Mouse (Mus musculus) spleen, adult 18-20 months (tissue): ENCODE results near the gene Dcdc2a.

ENCODE experiments used
- DNase-seq, 2 experiments: peaks; one replicate each; pipeline ENCODE4 v3.0.0; 2022; ENCODE audit warnings: mixed read lengths in 2 of 2

Dcdc2a gene

DNA sequence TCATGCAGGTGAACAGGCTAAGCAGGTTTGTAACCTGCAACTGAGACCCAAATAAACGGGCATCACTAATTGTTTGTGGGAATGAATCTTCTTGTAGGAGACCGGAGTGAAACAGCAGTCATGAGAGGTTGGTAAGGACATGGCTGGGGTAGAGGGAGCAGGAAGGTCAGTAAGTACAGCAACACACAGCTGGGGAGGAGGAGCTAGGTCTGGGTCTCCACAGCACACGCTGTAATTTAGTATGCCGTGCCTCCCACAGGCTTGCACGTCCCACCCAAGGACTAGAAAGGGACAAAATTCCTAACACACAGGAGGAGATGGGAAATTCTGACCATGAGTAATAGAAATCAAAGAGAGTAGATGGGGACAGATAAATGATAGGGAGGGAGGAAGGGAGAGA, 42.8 kb downstream of the Dcdc2a start:
- no peak for DNase-seq

DNA sequence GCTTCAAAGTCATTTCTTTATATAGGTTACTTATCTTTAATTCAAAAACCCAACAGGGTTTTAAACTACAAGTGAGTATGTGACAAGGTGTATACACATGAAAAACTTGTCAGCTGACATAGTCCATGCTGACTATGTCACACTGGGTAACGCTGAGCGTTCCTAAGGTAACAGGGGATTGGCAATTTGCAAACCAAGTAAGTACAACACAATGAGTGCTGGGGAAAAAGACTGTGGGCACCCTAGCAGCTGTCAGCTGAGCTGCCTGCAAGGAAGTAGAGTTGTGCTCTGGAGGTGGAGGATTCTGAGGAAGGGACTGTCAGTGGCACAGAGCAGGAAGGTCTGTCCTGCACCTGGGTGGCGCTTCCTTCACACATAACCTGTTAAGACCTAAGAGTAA, 43.7 kb downstream of the Dcdc2a start:
- no peak for DNase-seq

DNA sequence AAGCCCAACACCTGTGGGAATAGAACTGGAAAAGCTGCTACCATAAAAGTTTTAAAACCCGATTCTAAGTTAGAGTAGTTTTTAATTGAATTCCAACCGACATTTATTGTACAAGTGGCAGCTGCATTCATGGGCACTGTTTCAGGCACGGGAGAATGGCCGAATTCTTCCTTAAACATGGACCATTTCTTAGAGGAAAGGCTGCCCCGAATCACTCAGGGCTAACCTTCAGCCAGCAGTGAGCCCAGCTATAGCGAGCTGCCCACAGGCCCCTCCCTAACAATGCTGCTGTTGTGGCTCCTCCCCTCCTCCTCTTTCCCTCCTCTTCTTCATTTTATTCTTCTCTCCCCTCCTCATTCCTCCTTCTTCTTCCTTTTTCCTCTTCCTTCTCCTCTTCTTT, 44.8 kb downstream of the Dcdc2a start:
- no peak for DNase-seq

DNA sequence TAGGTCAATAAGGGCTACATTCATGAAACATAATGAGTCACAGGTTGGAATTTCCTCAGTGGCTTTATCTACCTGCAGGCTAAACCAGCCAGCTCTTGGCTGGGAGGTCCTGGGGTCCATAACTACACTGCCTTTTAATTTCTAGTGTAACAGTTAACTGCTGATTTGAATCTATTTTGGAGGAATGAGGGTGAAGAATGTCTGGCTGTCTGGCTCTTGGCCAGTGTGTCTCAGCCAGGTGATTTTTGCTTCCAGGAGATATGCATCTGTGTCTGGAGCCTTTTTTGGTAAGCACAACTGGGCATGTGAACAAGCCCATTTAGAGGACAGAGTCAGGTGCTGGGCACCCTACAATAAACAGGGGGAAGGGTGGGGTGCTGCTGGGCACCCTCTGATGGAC, 49.9 kb downstream of the Dcdc2a start:
- no peak for DNase-seq

DNA sequence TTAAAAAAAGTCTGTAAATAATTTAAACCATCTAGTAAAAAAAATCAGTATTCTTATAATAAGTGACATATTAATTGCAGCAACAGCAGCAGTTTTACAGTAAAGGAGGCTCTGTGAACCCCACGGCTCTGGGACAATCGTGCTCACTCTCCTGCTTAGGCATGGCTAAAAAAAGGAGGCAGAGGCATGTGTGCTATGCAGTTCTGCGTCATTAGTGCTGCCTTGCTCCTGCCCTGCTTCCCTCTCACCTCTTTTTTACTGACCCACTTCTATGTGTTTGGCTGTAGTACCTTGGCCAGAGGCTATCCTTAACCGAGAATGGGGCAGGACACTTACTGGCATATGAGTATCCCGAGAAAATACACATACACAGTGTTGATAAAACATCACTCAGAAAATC, 50.9 kb downstream of the Dcdc2a start:
- no peak for DNase-seq

DNA sequence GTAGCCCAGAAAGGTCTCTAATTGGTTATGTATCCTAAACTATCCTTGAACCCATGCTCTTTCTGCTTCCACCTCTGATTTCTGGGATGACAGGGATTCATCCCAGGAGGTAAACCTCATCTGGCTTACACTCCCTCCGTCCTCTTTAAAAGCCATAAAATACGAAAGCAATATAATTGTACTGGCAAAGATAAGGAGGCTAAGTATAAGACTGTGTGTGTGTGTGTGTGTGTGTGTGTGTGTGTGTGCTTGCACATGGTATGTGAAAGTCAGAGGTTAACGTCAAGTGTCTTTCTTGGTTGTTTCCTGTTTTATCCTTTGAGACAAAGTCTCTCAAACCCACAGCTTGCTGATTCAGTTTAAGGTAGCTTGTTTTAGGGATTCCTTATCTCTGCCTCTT, 52.5 kb downstream of the Dcdc2a start:
- DNase-seq, result no peak

DNA sequence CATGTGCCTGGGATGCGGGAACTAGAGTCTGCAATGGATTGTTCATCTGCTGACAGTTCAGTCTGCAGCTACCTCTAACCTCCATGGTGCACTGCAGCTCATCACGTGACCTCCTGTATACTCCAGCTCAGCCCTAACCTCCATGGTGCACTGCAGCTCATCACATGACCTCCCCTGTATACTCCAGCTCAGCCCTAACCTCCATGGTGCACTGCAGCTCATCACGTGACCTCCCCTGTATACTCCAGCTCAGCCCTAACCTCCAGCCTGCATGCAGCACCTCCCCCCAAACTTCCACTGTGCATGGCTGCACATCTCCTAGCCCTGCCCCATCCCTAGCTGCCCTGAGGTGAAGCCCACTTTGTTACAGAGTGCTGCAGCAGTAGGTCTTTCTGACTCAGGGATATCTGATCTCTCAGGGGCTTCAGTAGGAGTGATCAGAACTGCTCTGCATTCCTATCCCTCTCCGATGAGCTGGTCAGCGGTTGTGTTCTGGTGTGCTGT, 54.8 kb downstream of the Dcdc2a start:
- no peak for DNase-seq

DNA sequence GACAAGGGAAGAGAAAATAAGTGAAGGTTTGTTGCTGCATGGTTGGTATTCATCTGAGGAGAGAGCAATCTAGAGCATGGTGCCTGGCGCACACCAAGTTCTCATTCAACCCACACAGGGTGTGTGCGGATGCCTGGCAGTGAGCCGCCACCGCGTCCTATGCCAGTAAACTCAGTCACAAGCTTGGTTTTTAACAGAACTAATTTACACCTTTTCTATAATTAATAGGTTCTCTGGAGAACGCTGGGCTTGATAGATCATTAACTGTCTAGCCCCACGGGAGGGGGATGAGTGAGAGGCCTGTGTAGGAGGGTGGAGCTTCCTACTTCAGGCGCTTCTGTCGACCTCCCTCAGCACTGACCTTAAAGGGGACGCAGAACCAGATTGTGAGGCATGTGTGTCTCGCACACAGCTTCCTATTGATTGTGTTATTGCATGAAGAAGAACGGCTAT, 59.7 kb downstream of the Dcdc2a start:
- peak in 1 of 2 experiments; percentile 3 for DNase-seq

DNA sequence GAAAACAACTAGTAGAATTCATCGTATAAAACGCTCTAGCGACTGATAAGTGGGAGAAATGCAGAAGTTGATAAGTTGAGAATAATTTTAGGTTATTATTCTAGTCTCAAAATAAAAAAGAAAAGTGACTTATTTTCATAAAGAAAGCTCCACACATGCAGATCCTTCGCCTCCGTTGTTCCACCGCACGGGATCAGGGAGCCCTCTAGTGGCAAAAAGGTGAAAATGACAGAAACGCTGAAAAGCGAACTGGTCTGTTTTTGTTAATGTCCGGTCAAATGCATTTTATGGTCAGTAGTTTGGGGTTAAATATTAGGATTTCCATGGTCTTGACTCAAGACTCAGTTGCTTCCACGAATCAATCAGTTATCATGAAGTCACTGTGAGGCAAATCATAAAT, 60.2 kb downstream of the Dcdc2a start:
- DNase-seq, result no peak

DNA sequence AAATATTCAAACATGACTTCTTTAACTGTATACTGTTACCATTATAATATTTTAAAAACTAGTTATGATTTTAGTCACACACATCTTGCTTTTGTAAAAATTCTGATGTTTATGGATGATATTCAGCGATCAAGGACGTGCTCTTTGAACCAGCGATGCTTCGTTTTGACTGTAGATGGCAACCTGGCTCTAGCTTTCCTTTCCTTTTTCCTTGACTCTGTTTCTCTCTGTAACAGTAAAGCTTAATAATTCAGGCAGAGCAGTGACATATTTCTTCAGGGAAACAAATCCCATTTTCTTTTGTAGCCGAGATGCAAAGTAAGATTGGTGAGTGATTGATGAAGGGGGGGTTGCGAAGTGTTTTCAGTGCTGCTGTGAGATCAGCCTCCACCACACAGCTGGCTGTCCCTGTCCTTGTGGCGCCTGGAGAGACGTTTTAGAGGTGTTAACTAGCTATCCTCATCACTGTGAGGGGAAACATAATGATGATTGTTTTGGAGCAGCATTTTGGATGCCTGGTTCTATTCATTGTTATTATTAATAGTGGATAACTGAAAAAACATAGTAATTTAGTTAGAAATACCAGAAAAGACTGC, 67.0 kb downstream of the Dcdc2a start:
- no peak for DNase-seq

DNA sequence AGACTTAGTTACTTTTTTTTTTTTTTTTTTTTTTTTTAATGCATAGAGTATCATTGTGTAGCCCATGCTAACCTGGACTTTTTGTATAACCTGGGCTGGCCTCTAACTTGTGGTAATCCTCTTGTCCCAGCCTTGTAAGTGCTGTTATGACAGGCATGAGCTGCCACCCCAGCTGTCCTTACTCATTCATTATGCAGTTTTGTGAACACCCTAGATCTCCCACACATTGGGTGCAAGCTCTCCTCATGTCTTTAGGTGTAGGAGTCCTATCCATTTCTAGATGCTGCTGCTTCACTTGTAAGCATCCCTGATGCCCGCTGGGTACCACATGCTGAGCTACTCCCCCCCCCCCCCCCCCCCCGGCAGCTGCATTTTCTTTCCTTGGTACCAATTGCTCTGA, 71.4 kb downstream of the Dcdc2a start:
- no peak for DNase-seq

DNA sequence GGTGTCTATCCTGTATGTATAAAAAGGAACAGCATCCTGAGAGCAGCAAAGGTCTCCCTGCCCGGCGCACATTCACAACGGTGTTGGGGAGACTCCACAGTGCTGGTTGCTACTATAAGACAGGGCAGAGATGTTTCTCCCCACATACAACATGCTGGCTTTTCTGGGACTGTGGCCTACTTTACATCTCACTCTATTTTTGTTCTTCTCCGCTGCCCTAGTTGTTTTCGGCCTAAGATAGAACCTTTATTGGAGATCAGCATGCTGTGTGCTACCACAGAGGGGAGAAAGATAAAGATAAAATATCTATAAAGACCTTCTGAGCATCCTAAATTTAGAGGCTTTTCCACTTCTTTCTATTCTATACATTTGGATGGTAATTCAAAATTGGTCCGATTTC, 72.0 kb downstream of the Dcdc2a start:
- DNase-seq, result no peak

DNA sequence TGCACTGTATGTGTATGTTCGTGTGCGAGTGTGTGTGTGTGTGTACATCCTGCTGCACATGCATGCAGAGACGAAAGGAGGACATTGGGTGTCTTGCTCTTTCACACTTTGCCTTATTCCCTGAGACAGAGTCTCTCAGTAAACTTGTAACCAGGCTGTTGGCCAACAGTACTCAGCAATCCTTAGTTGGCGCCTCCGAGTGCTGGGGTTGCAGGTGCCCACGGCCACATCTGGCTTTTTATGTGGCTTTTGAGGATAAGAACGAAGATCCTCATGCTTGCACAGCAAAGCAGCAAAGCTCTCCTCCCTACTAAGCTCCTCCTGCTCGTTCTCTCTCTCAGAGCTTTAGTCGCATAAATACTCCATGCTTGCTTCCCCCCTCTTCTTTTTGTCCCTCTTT, 73.0 kb downstream of the Dcdc2a start:
- DNase-seq, result no peak

DNA sequence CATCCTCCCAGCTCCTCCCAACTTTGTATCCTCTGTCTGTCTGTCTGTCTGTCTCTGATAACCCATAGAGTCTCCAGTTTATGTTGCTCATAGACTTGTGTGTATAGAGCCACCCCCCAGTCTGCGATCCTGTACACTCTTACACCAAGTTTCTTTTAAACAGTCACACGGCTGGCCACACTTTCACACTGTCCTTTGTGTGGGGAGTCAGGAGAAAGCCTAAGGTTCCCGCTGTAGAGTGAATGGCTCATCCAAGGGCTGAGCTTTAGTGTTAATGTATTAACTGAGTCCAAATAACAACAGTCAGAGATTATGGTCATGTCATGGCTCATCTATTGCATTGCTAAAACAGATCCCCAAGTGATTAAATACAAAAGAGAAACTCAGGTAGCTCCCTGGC, 87.3 kb downstream of the Dcdc2a start:
- DNase-seq, result no peak

DNA sequence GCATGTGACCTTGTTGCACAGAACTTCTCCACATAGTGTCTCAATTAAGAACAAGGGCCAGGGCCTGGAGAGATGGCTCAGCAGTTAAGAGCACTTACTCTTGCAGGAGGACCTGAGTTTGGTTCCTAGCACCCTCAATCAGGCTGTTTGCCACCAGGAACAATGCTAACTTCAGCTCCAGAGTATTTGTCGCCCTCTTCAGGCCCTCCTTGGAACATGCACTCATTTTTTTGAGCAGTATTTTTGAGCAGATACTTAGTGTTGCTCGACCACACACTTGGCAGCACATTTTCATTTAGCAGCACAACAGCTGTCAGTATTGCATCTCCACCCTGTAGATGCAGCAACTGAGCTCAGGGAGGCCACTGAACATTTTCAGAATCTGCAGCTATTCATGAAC, 88.3 kb downstream of the Dcdc2a start:
- DNase-seq, result no peak

DNA sequence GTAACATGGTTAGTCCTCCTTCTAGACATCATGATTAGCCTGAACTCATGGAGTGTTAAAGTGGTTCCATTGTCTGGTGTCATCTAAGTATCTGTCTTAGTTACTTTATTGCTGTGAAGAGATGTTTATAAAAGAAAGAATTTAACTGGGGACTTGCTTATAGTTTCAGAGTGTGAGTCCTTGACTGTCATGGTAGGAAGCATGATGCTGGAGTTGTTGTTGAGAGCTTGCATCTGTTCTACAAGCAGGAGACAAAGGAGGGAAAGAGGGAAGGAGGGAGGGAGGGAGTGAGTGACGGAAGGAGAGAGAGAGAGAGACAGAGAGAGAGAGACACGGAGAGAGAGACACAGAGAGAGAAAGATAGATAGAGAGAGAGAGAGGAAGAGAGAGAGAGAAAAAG, 90.4 kb downstream of the Dcdc2a start:
- DNase-seq, result no peak

DNA sequence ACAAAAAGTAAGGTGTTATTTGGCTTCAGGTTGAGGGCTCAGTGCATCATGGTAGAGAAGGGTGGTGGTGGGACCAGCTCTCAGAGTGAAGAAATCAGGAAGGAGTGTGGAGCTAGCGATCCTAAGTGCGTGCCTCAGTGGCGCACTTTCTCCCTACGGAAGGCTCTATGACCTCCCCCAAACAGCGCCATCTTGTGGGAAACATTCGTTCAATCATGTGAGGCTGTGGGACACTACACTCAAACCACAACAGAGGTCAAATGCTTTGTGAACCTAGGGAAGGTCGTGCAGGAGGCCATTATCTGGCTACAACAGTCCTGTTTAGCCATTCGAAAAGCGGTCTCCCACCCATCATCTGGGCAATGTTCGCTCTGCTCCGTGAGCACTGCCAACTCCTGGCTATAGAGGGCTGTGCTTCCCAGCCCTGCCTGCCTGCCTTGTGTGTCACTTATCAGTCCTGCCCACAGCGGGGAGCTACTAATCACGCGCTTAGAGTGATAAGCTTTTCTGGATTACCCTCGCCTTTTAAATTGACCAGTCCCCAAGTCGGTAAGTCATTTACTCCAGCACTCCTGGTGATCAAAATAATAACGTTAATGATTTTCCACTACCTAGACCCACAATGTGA, 94.5 kb downstream of the Dcdc2a start:
- DNase-seq, result no peak

DNA sequence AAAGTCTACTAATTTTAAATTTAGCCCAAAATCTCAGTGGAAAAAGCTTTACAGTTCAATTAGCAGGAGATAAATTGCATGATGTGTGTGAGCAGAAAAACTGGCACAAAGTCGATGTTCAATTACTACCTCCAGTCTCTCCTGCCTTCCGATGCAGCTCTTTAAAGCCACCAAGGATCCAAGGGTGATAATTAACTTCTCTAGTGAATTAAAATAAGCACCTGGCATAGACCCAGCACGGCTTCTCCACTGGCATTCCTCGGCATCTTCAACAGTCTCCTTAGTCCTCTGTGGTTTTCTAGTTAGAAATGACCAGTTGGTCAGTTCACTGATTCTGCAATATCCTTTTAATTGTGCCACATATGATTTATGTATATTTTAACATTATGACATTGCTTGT, 95.1 kb downstream of the Dcdc2a start:
- DNase-seq, result no peak

DNA sequence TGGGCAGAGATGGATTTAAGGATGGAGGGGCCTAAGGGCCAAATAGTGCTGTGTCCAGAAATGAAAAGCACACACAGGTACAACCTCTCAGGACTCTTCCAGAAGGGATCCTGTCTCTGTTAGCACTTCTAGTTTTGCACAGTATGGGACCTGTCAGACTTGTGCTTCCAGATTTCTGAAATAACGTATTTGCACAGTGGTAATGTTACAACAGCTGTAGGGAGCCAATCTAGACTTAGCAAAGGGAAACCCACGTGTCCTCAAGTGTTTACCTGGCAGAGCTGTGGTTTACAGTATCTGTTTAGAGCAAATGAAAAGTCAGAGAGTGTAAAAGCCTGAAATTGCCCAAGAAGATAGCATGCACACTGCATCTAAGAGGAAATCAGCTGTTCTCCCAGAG, 104.1 kb downstream of the Dcdc2a start:
- DNase-seq, result no peak

DNA sequence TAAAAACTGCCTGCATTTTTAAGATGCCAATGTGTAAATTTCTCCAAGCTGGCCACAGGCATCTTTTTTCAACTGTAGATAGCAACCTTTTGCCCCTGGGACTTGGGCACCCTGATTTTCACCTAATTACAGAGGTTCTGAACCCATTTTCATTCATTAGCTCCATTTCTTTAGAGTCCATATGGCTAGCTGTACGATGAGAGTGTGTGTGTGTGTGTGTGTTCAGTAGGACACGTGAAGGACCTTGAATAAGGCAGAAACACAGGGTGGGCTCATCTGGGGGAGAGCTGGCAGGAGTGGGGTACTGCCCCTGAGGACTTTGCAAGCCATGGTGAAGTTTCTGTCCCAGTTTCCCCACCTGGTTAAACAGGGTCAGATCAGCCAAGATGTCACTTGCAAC, 105.0 kb downstream of the Dcdc2a start:
- DNase-seq, result no peak

DNA sequence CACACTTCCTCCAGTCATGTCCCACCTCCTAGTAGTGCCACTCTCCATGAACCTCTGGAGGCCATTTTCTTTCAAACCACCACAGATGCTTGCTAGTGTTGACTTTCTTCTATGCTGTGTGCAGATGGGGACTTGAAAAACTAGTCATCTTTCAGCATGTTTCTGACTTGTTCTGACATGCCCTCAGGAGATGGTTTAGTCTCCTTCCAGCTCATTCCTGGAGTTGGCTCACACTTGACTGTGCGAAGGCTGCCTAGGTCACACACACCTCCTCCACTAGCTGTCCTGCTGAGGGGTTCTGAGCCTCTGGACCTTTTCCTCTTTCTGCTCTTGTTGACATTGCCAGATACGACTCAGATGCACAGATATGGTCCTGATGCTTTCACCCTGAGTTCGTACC, 106.8 kb downstream of the Dcdc2a start:
- no peak for DNase-seq

DNA sequence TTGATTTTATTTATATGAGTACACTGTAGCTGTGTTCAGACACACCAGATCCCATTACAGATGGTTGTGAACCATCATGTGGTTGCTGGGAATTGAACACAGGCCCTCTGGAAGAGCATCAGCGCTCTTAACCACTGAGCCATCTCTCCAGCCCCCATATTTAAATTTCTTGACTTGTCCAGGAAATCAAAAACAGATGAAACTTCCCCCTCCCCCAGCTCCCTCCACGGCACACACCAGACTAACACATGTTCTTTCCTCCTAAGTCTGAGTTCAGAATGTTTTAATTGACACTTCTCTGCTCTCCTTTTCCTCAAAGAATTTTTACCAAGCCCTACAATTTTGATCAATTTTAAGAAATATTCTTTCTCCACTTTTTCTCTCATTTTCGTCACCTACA, 113.1 kb downstream of the Dcdc2a start:
- DNase-seq, result no peak

DNA sequence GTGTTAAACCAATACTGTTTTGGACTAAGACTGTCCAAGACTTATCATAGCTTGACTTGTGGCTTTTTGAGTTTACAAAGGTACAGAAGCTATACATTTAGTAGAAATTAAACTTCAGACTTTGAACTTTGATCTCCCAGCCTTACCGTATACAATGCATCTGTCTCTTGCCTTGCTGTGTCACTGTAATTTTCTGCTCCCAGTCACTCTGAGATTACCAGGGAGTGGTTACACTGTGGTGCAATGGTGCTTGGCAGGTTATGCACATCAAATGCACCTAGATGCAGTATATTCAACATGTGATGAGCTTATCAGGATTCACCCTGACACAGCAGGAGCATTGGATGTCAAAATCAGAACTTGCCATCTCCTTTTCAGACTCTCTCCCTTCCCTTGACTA, 122.0 kb downstream of the Dcdc2a start:
- DNase-seq, result no peak

DNA sequence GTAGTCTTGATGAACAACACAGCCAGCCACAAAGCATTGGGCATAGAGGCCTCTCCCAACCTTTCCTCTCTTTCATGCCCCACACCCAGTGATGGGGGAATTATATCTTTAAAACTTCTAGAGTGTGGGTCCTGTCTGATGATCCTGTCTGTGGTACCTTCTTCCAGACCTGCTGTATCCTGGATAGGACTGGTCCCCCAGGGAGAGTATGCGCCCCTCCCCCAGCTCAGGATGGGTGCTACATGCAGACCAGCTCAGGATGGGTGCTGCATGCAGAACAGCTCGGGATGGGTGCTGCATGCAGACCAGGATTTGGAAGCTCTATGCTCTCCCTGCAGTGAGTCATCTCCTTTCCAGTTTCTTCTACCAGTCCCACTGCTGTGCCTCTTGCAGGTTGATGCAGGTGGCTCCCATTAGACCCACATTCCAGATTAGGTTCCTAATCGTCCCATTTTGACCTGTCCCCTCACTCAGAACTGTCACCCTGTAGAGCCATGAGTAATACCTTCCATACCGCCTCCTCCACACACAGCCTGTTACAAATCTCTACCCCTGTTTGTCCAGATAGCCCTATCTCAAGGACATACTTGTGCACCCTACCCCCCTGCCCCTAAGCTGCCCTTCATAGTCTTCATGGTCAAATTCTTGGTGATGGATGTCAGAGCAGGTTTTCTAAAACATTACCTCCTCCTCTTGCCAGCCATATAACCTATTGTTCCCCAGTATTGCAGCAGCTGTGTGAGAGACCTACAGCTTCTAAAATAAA, 122.6 kb downstream of the Dcdc2a start:
- DNase-seq, result no peak
